Mouse (Mus musculus): ENCODE data around the gene Ttc26. TPM values are rescaled to one million over a fixed set of nuclear protein-coding genes. Genes with fewer than 3 reads are reported as not detected.

The Ttc26 gene
- polyA plus RNA-seq, 1 experiment from 2014 or later = 4.3 TPM

GRCm38 (mm10) chr6:38342666-38342992, 38.6 kb upstream of the Ttc26 start:
- no peak for DNase-seq (ENCODE audit: low spot score)
- ATAC-seq (replicated peaks; ENCODE audit: low FRiP score, low read depth) = no peak
- H3K27ac ChIP-seq = no peak overlapping the region
- no peaks in the 10 kb centered on the region for H3K9me3 ChIP-seq (replicated peaks; ENCODE audit: low read length)
- TF ChIP-seq CTCF (IDR thresholded peaks at IDR 0.05; ENCODE audit: low read depth) = no peak
- 0 out of 2 replicates have a peak, but pooled peaks cover 4% of the 10 kb centered on the region for H3K4me1 ChIP-seq (replicated peaks; ENCODE audit: insufficient read depth, low read length)
- WGBS = 74% methylated on average over 8 of the region's 8 CpGs
- H3K4me3 ChIP-seq (replicated peaks; ENCODE audit: low read depth, low read length) = no peak overlapping the region
- no peaks in the 10 kb centered on the region for H3K36me3 ChIP-seq (ENCODE audit: insufficient read depth, low read length)
- no peak overlapping the region for H3K4me2 ChIP-seq (ENCODE audit: low read length)
- no peaks in the 10 kb centered on the region for H3K27me3 ChIP-seq (ENCODE audit: insufficient read depth, low read length)
- no peak overlapping the region for H3K9ac ChIP-seq (ENCODE audit: low read depth, low read length)

GRCm38 (mm10) chr6:38343581-38343980, 37.7 kb upstream of the Ttc26 start:
- Histone ChIP-seq H3K27ac (no peak overlapping the region), H3K4me2 (ENCODE audit: low read length) (no peak overlapping the region), H3K9ac (ENCODE audit: low read depth, low read length) (no peak overlapping the region), H3K27me3 (ENCODE audit: insufficient read depth, low read length) (no peaks in the 10 kb centered on the region), H3K4me1 (replicated peaks; ENCODE audit: insufficient read depth, low read length) (0 out of 2 replicates have a peak, but pooled peaks cover 4% of the 10 kb centered on the region), H3K36me3 (ENCODE audit: insufficient read depth, low read length) (no peaks in the 10 kb centered on the region), H3K9me3 (replicated peaks; ENCODE audit: low read length) (no peaks in the 10 kb centered on the region), H3K4me3 (replicated peaks; ENCODE audit: low read depth, low read length) (no peak overlapping the region)
- no peak for TF ChIP-seq CTCF (IDR thresholded peaks at IDR 0.05; ENCODE audit: low read depth)
- DNase-seq (ENCODE audit: low spot score) = no peak
- WGBS = 52% methylated on average over 3 of the region's 3 CpGs
- no peak for ATAC-seq (replicated peaks; ENCODE audit: low FRiP score, low read depth)

DNA sequence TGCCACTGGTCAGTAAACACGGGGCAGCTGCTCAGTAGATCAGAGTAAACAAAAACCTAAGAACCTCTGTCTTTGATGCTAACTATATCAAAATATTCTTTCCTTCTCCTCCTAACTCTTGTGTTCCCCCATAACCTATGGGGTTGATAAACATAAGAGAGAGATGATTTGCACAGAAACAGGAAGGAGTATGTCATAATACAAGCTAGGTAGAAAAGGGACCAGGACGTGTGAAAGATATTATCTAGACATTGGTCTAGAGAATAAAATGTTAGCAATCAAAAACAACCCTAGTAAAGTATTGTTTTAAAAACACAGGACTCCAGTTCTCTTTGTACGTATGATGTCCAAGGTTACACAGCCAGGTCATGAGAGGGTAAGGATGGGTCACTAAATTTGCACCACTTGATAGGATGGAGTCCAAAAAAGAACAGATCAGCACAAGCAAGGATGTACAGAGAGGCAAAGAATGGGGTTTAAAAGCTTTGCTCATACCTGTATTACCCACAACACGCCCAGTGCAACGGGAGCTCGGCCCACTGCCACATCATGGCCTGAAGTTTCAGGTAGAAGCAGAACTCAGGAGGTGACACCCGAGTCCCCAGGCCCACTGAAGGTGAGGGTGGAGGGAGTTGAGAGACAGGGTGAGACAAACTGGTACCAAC, 37.1 kb upstream of the Ttc26 start:
- TF ChIP-seq CTCF (IDR thresholded peaks at IDR 0.05; ENCODE audit: low read depth) = no peak
- no peak overlapping the region for H3K27ac ChIP-seq
- no peak overlapping the region for H3K4me3 ChIP-seq (replicated peaks; ENCODE audit: low read depth, low read length)
- H3K9me3 ChIP-seq (replicated peaks; ENCODE audit: low read length) = no peaks in the 10 kb centered on the region
- no peaks in the 10 kb centered on the region for H3K36me3 ChIP-seq (ENCODE audit: insufficient read depth, low read length)
- H3K27me3 ChIP-seq (ENCODE audit: insufficient read depth, low read length) = no peaks in the 10 kb centered on the region
- 79% methylated on average over 7 of the region's 7 CpGs for WGBS
- ATAC-seq (replicated peaks; ENCODE audit: low FRiP score, low read depth) = no peak
- 0 out of 2 replicates have a peak, but pooled peaks cover 4% of the 10 kb centered on the region for H3K4me1 ChIP-seq (replicated peaks; ENCODE audit: insufficient read depth, low read length)
- no peak for DNase-seq (ENCODE audit: low spot score)
- no peak overlapping the region for H3K9ac ChIP-seq (ENCODE audit: low read depth, low read length)
- no peak overlapping the region for H3K4me2 ChIP-seq (ENCODE audit: low read length)

DNA sequence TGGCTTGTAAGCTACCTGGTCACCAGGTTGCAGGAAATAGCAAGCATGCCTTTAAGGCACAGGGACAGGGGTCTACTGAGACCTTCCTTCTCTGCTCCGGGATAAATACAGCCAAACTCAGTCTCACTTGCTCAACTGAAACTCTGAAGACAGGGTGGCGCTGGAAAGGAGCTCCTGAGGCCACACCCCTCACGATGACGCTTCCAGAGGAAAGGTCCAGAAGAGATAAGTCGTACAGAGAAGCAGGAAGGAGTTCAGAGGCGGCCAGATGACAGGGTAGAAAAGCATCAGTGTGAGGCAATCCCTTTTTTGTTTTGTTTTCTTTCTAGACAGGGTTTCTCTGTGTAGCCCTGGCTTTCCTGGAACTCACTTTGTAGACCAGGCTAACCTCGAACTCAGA, 35.5 kb upstream of the Ttc26 start:
- TF ChIP-seq CTCF (IDR thresholded peaks at IDR 0.05; ENCODE audit: low read depth) = no peak
- Histone ChIP-seq H3K36me3 (ENCODE audit: insufficient read depth, low read length) (no peaks in the 10 kb centered on the region), H3K4me1 (replicated peaks; ENCODE audit: insufficient read depth, low read length) (0 out of 2 replicates have a peak, but pooled peaks cover 4% of the 10 kb centered on the region), H3K9ac (ENCODE audit: low read depth, low read length) (no peak overlapping the region), H3K4me2 (ENCODE audit: low read length) (no peak overlapping the region), H3K4me3 (replicated peaks; ENCODE audit: low read depth, low read length) (no peak overlapping the region), H3K27ac (no peak overlapping the region), H3K27me3 (ENCODE audit: insufficient read depth, low read length) (no peaks in the 10 kb centered on the region; the same call in 1 of the 2 replicates), H3K9me3 (replicated peaks; ENCODE audit: low read length) (no peaks in the 10 kb centered on the region)
- peak; percentile 27 for DNase-seq (ENCODE audit: low spot score)
- ATAC-seq (replicated peaks; ENCODE audit: low FRiP score, low read depth) = no peak
- WGBS = 44% methylated on average over 7 of the region's 7 CpGs

GRCm38 (mm10) chr6:38347875-38348274, 33.4 kb upstream of the Ttc26 start:
- TF ChIP-seq CTCF (IDR thresholded peaks at IDR 0.05; ENCODE audit: low read depth) = no peak
- Histone ChIP-seq H3K27ac (no peak overlapping the region), H3K9me3 (replicated peaks; ENCODE audit: low read length) (no peaks in the 10 kb centered on the region), H3K4me1 (replicated peaks; ENCODE audit: insufficient read depth, low read length) (no peaks in the 10 kb centered on the region), H3K27me3 (ENCODE audit: insufficient read depth, low read length) (peaks cover 11% of the 10 kb centered on the region), H3K4me3 (replicated peaks; ENCODE audit: low read depth, low read length) (no peak overlapping the region), H3K4me2 (ENCODE audit: low read length) (no peak overlapping the region), H3K36me3 (ENCODE audit: insufficient read depth, low read length) (no peaks in the 10 kb centered on the region), H3K9ac (ENCODE audit: low read depth, low read length) (no peak overlapping the region)
- 88% methylated on average over 5 of the region's 5 CpGs for WGBS
- no peak for ATAC-seq (replicated peaks; ENCODE audit: low FRiP score, low read depth)
- no peak for DNase-seq (ENCODE audit: low spot score)

- no peak overlapping the region for H3K4me2 ChIP-seq (ENCODE audit: low read length)
- no peak for TF ChIP-seq CTCF (IDR thresholded peaks at IDR 0.05; ENCODE audit: low read depth)
- H3K27me3 ChIP-seq (ENCODE audit: insufficient read depth, low read length) = peaks cover 11% of the 10 kb centered on the region
- ATAC-seq (replicated peaks; ENCODE audit: low FRiP score, low read depth) (no peak), DNase-seq (ENCODE audit: low spot score) (no peak)
- no peaks in the 10 kb centered on the region for H3K4me1 ChIP-seq (replicated peaks; ENCODE audit: insufficient read depth, low read length)
- H3K36me3 ChIP-seq (ENCODE audit: insufficient read depth, low read length) = no peaks in the 10 kb centered on the region
- H3K9me3 ChIP-seq (replicated peaks; ENCODE audit: low read length) = no peaks in the 10 kb centered on the region
- WGBS = 85% methylated on average over 6 of the region's 6 CpGs
- H3K27ac ChIP-seq = no peak overlapping the region
- no peak overlapping the region for H3K4me3 ChIP-seq (replicated peaks; ENCODE audit: low read depth, low read length)
- no peak overlapping the region for H3K9ac ChIP-seq (ENCODE audit: low read depth, low read length)
Measured at GRCm38 (mm10) chr6:38348811-38349453, 32.3 kb upstream of the Ttc26 start.
